Mouse (Mus musculus) bone marrow macrophage, adult 2 months (primary cell): ENCODE data around the gene Mylip.

Experiments
- CTCF ChIP-seq: IDR thresholded peaks from 2 replicates; pipeline ENCODE4 v1.5.1; 2012; ENCODE audit warnings: low read depth, mild to moderate bottlenecking, low read length, moderate library complexity
- POLR2A ChIP-seq: IDR thresholded peaks from 2 replicates; pipeline ENCODE4 v1.6.1; 2012; ENCODE audit warnings: mild to moderate bottlenecking, low read depth, low read length, borderline replicate concordance

DNA sequence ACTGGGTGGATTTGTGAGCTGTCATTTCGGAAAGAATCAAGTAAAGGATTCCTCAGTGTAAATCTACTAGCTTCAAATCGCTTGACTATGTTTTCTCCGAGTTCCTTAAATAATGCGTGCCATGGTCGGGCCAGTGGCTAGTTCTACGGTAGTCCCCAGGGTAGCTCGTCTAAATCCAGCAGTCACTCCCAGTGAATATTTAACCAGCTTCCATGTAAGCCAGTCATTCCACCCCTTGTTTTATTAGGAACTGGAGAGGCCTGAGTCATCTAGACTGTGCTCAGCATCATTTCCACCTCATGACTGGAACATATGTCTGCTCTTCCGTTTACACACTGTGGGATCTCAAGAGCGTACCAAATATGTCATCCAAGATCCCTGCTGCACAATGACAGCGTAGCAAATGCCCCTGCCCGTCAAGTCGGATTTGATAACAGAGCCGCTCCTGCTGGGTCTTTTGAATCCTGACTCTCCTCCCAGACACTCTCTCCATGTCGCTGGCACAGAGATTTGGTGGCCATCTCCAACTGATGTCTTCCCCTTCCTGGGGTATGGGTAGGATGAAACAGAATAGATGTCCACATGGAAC is 71.9 kb downstream of the Mylip start:
- no peak for TF ChIP-seq CTCF
- no peak for TF ChIP-seq POLR2A
